Mouse (Mus musculus) ES-E14 (cell line): ENCODE measurements around the gene Cel. TPM values are rescaled to one million over a fixed set of nuclear protein-coding genes. Genes with fewer than 3 reads are reported as not detected.

Experiments used
- DNase-seq: peaks from one replicate; pipeline ENCODE4 v3.0.0-alpha.2; 2013; ENCODE audit warnings: low read depth, low spot score
- H3K27ac ChIP-seq: 2 replicates; pipeline ENCODE4 v1.5.1; 2012; ENCODE audit warnings: low read depth, mild to moderate bottlenecking, low read length, moderate library complexity, mixed read lengths; ENCODE audit not compliant: poor library complexity, insufficient read depth, severe bottlenecking
- H3K36me3 ChIP-seq: 2 replicates; pipeline ENCODE4 v1.6.1; 2012; ENCODE audit warnings: mild to moderate bottlenecking, low read length, moderate library complexity, mixed read lengths; ENCODE audit not compliant: control insufficient read depth, poor library complexity, insufficient read depth, severe bottlenecking
- H3K4me1 ChIP-seq, 2 experiments: fragments of 150-350 bp in 1 of 2; sonication (generic) in 1 of 2; 2 replicates each; pipeline ENCODE4 v1.6.1; 2012; ENCODE audit warnings: low read length in 2 of 2, mild to moderate bottlenecking in 1 of 2, mixed read lengths in 1 of 2; ENCODE audit not compliant: control insufficient read depth in 2 of 2, insufficient read depth in 2 of 2, poor library complexity in 1 of 2
- H3K4me3 ChIP-seq, 2 experiments: fragments of 150-350 bp in 1 of 2; sonication (generic) in 1 of 2; 2 replicates each; pipeline ENCODE4 v1.5.1; 2012; ENCODE audit warnings: low read length in 2 of 2, low read depth in 1 of 2, mild to moderate bottlenecking in 1 of 2, mixed read lengths in 1 of 2; ENCODE audit not compliant: insufficient read depth in 1 of 2, poor library complexity in 1 of 2, severe bottlenecking in 1 of 2
- H3K9ac ChIP-seq: 2 replicates; pipeline ENCODE4 v1.6.1; 2012; ENCODE audit warnings: low read depth, mild to moderate bottlenecking, low read length, mixed read lengths; ENCODE audit not compliant: poor library complexity, insufficient read depth, severe bottlenecking
- H3K9me3 ChIP-seq: fragments of 150-350 bp; sonication (generic); 2 replicates; pipeline ENCODE4 v1.6.1; 2012; ENCODE audit warnings: low read depth, mild to moderate bottlenecking, low read length; ENCODE audit not compliant: control insufficient read depth, insufficient read depth
- CHD2 ChIP-seq: IDR thresholded peaks from 2 replicates; pipeline ENCODE4 v1.6.1; 2014; ENCODE audit warnings: mild to moderate bottlenecking, low read depth, low read length, inconsistent platforms
- HCFC1 ChIP-seq: IDR thresholded peaks from 2 replicates; pipeline ENCODE4 v1.6.1; 2012; ENCODE audit warnings: low read length, inconsistent platforms, borderline replicate concordance; ENCODE audit not compliant: insufficient read depth
- MAFK ChIP-seq: IDR thresholded peaks from 2 replicates; pipeline ENCODE4 v1.6.1; 2014; ENCODE audit warnings: mild to moderate bottlenecking, low read depth, low read length, inconsistent platforms; ENCODE audit not compliant: insufficient read depth
- ZC3H11A ChIP-seq: IDR thresholded peaks from 2 replicates; pipeline ENCODE4 v1.6.1; 2012; ENCODE audit warnings: low read depth, mild to moderate bottlenecking, inconsistent platforms, low read length, borderline replicate concordance
- ZNF384 ChIP-seq: IDR thresholded peaks from 2 replicates; pipeline ENCODE4 v1.6.1; 2012; ENCODE audit warnings: low read depth, low read length, inconsistent platforms
- in situ Hi-C, 2 experiments: fragments of 600-800 bp; cut with MboI; formaldehyde crosslinking; loops; one replicate each; pipeline ENCODE4 v1.15.1; 2025; ENCODE audit warnings: low sequenced_read_pairs in 2 of 2, inconsistent platforms in 1 of 2; ENCODE audit not compliant: unreplicated experiment in 2 of 2
- total RNA-seq: library from RNA; depleted of rRNA; stranded (reverse); fragments of 300-350 nt; gene quantifications from 2 replicates; pipeline ENCODE4 v1.2.3, GENCODE M21; 2012

Gene Cel
- total RNA-seq, 1 experiment = not detected

DNA sequence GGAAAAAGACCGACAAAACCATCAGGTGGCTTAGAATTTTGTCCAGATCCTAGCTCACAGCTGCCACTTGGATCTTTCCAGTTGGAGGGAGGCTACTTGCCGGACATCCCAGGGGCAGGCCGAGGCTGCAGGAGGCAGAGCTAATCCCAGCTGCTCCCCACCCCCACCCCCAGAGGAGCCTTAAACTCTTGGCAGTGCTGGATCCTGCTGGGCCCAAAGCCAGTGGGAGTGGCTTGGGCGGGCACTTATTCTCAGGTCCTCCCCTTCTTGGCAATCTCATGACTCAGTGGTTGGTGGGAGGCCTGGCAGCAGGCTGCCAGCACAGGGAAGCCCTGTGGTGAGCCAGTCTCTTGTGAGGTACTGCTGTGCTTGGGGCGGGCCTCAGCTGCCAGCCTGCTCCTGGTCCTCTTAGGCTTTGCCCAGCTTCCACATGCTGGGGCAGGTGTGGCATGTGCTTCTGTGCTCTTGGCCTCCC lies 39.5 kb downstream of the Cel start:
- H3K27ac ChIP-seq = no peak overlapping the region
- no peaks in the 10 kb centered on the region; the same call in 1 of the 2 replicates for H3K36me3 ChIP-seq
- no peak overlapping the region for H3K4me3 ChIP-seq
- H3K4me1 ChIP-seq = peaks cover 5 to 35% of the 10 kb centered on the region in 2 experiments; a peak in 3 of 4 replicates
- in situ Hi-C loops = no loop called here
- H3K9ac ChIP-seq = peak overlapping the region; percentile 9; the same call in 1 of the 2 replicates
- no peak for DNase-seq
- no peaks in the 10 kb centered on the region for H3K9me3 ChIP-seq
- TF ChIP-seq ZNF384 = no peak
- TF ChIP-seq ZC3H11A = no peak
- TF ChIP-seq HCFC1 = no peak
- TF ChIP-seq CHD2 = no peak
- no peak for TF ChIP-seq MAFK

DNA sequence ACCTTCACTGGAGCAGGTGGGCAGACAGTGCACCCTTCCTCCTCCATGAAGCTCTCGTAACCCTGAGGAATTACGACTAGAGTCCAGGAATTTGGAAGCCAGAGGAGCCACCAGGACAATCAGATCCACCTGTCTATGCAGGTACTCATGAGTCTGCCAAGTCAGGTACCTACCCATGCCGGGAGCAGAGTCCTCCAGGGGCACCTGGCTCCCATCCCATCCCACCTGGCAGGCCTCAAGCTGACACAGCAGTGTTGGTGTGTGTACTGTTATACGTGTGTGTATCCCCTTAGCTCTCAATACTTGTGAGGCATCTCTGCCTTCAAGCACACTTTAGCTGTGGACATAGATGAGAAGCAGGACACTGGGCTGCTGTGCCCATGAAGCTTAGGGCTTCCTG lies 41.0 kb downstream of the Cel start:
- Histone ChIP-seq H3K4me3 (no peak overlapping the region), H3K9ac (no peak overlapping the region), H3K36me3 (no peaks in the 10 kb centered on the region; the same call in 1 of the 2 replicates), H3K4me1 (peaks cover 5 to 45% of the 10 kb centered on the region in 2 experiments; a peak in 3 of 4 replicates), H3K27ac (no peak overlapping the region), H3K9me3 (no peaks in the 10 kb centered on the region)
- no peak for TF ChIP-seq ZNF384
- TF ChIP-seq MAFK = no peak
- TF ChIP-seq ZC3H11A = no peak
- TF ChIP-seq HCFC1 = no peak
- no peak for TF ChIP-seq CHD2
- no peak for DNase-seq
- in situ Hi-C loops = no loop called here

- Histone ChIP-seq H3K36me3 (no peaks in the 10 kb centered on the region; the same call in 1 of the 2 replicates), H3K9me3 (no peaks in the 10 kb centered on the region), H3K4me1 (peaks cover 5 to 45% of the 10 kb centered on the region in 2 experiments; a peak in 3 of 4 replicates), H3K4me3 (no peak overlapping the region), H3K27ac (no peak overlapping the region), H3K9ac (no peak overlapping the region)
- DNase-seq = no peak
- TF ChIP-seq ZNF384 = no peak
- TF ChIP-seq HCFC1 = no peak
- no peak for TF ChIP-seq CHD2
- no peak for TF ChIP-seq ZC3H11A
- no peak for TF ChIP-seq MAFK
- in situ Hi-C loops = no loop called here
These were observed 41.5 kb downstream of the Cel start for GRCm38 (mm10) chr2:28521571-28522151.

DNA sequence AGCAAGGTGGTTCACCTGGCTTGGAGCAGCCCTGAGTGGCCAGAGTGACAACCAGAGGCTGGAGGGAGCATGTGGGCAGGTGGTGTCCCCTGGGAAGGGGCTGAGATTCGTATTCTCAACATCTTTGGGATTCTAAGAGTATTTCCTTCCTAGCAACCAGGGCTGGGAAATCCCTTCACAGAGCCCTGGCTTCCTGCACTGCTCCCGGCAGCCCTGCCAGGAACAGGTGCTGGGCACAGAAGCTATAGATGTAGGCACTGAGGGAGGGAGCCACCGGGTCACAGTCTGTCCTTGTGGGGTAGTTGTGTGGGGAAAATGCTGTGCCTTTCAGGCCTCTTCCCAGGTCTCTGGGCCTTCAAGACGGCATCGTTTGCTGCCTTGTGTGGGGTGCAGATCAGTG lies 42.6 kb downstream of the Cel start:
- Histone ChIP-seq H3K9ac (no peak overlapping the region), H3K36me3 (peaks cover 2% of the 10 kb centered on the region; the same call in 1 of the 2 replicates), H3K27ac (no peak overlapping the region)

More for the DNA sequence above, 42.6 kb downstream of the Cel start:
- no peak for TF ChIP-seq HCFC1
- TF ChIP-seq CHD2 = no peak
- no peak for TF ChIP-seq ZC3H11A
- TF ChIP-seq MAFK = no peak
- TF ChIP-seq ZNF384 = no peak
- Histone ChIP-seq H3K4me1 (peaks cover 5 to 39% of the 10 kb centered on the region in 2 experiments; a peak in 3 of 4 replicates), H3K9me3 (no peaks in the 10 kb centered on the region), H3K4me3 (no peak overlapping the region)
- DNase-seq = no peak
- in situ Hi-C loops = no loop called here
